Mouse (Mus musculus) neutrophil, adult 65 days (primary cell): Measurements from ENCODE around the gene Vmn1r224. TPM values are rescaled to one million over a fixed set of nuclear protein-coding genes. Genes with fewer than 3 reads are reported as not detected.

Experiments used
- total RNA-seq: library from RNA; stranded (reverse); gene quantifications from 2 replicates; pipeline ENCODE4 v1.2.4, GENCODE M21; 2023

Vmn1r224 gene
- total RNA-seq = not detected in 2 replicates

DNA sequence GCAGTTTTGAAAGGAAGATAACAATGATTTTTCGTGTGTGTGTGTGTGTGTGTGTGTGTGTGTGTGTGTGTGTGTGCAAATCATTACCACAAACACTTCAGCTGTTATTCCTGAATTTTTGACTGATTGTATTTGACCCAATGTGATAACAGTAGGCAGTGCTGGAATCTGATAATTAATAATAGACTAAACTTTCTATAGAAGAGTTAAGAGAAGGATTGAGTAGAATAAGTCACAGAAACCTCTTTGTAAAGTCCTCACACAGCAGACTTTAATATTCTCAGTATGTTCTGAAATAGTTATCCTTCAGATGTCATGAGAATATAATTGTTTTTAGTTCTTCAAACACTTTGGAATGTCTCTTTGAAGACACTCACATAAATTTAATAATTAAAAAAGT lies at the start of gene Vmn1r224:
TSS of gene Vmn1r224 (plus strand) at position 301 of the 400 bp plus-strand sequence.

Other genes with a start within 250 kb of the Vmn1r224 start
- gene Fpr-rs6, start 231.0 kb upstream of the Vmn1r224 start, total RNA-seq = not detected in 2 replicates
- not detected in 2 replicates for gene Vmn2r105, start 179.1 kb upstream of the Vmn1r224 start, total RNA-seq
- gene Vmn2r106, start 128.6 kb upstream of the Vmn1r224 start, total RNA-seq = not detected in 2 replicates
- not detected in 2 replicates for gene Vmn2r107, start 68.9 kb upstream of the Vmn1r224 start, total RNA-seq
- not detected in 2 replicates for gene Vmn2r108, start 67.2 kb downstream of the Vmn1r224 start, total RNA-seq
- not detected in 2 replicates for gene Vmn1r225, start 84.0 kb downstream of the Vmn1r224 start, total RNA-seq
- gene Vmn2r109, start 150.6 kb downstream of the Vmn1r224 start, total RNA-seq = not detected in 2 replicates
- not detected in 2 replicates for gene Vmn2r110, start 182.3 kb downstream of the Vmn1r224 start, total RNA-seq
- gene Fpr-rs3, start 210.7 kb downstream of the Vmn1r224 start, total RNA-seq = not detected in 2 replicates